Mouse (Mus musculus): Measurements from ENCODE around the gene Slc25a28. TPM values are rescaled to one million over a fixed set of nuclear protein-coding genes. Genes with fewer than 3 reads are reported as not detected.

The Slc25a28 gene
- polyA plus RNA-seq, 1 experiment = 101 TPM

- no peak overlapping the region for H3K27ac ChIP-seq (ENCODE audit: control insufficient read depth, insufficient read depth, low read depth, low read length)
- H3K36me3 ChIP-seq (ENCODE audit: control insufficient read depth, insufficient read depth, low read length) = no peaks in the 10 kb centered on the region
- no peak overlapping the region for H3K4me3 ChIP-seq (ENCODE audit: control insufficient read depth, low read depth, low read length)
- peaks cover 6% of the 10 kb centered on the region for H3K4me1 ChIP-seq (ENCODE audit: control insufficient read depth, insufficient read depth, low read length)
- H3K27me3 ChIP-seq (ENCODE audit: control insufficient read depth, insufficient read depth, low read length) = no peaks in the 10 kb centered on the region
- TF ChIP-seq CTCF (IDR thresholded peaks at IDR 0.05; ENCODE audit: control insufficient read depth, insufficient read depth, insufficient replicate concordance, low read depth, low read length) = no peak
- no peak for TF ChIP-seq POLR2A (IDR thresholded peaks at IDR 0.05; ENCODE audit: control insufficient read depth, low read depth, low read length)
These were observed 34.6 kb upstream of the Slc25a28 start for GRCm38 (mm10) chr19:43709317-43709716.

GRCm38 (mm10) chr19:43708206-43708605, 33.5 kb upstream of the Slc25a28 start:
- H3K27ac ChIP-seq (ENCODE audit: control insufficient read depth, insufficient read depth, low read depth, low read length) = no peak overlapping the region
- H3K4me3 ChIP-seq (ENCODE audit: control insufficient read depth, low read depth, low read length) = no peak overlapping the region
- TF ChIP-seq CTCF (IDR thresholded peaks at IDR 0.05; ENCODE audit: control insufficient read depth, insufficient read depth, insufficient replicate concordance, low read depth, low read length) (no peak), POLR2A (IDR thresholded peaks at IDR 0.05; ENCODE audit: control insufficient read depth, low read depth, low read length) (no peak)
- H3K27me3 ChIP-seq (ENCODE audit: control insufficient read depth, insufficient read depth, low read length) = no peaks in the 10 kb centered on the region
- H3K4me1 ChIP-seq (ENCODE audit: control insufficient read depth, insufficient read depth, low read length) = peaks cover 6% of the 10 kb centered on the region
- H3K36me3 ChIP-seq (ENCODE audit: control insufficient read depth, insufficient read depth, low read length) = no peaks in the 10 kb centered on the region

GRCm38 (mm10) chr19:43704787-43705497, 30.3 kb upstream of the Slc25a28 start:
- no peak for TF ChIP-seq CTCF (IDR thresholded peaks at IDR 0.05; ENCODE audit: control insufficient read depth, insufficient read depth, insufficient replicate concordance, low read depth, low read length)
- no peak for TF ChIP-seq POLR2A (IDR thresholded peaks at IDR 0.05; ENCODE audit: control insufficient read depth, low read depth, low read length)
- H3K36me3 ChIP-seq (ENCODE audit: control insufficient read depth, insufficient read depth, low read length) = no peaks in the 10 kb centered on the region
- H3K27me3 ChIP-seq (ENCODE audit: control insufficient read depth, insufficient read depth, low read length) = no peaks in the 10 kb centered on the region
- H3K4me3 ChIP-seq (ENCODE audit: control insufficient read depth, low read depth, low read length) = no peak overlapping the region
- no peak overlapping the region for H3K27ac ChIP-seq (ENCODE audit: control insufficient read depth, insufficient read depth, low read depth, low read length)
- peaks cover 4% of the 10 kb centered on the region; the same call in 1 of the 2 replicates for H3K4me1 ChIP-seq (ENCODE audit: control insufficient read depth, insufficient read depth, low read length)

GRCm38 (mm10) chr19:43704211-43704610, 29.5 kb upstream of the Slc25a28 start:
- Histone ChIP-seq H3K36me3 (ENCODE audit: control insufficient read depth, insufficient read depth, low read length) (no peaks in the 10 kb centered on the region), H3K27me3 (ENCODE audit: control insufficient read depth, insufficient read depth, low read length) (no peaks in the 10 kb centered on the region), H3K4me3 (ENCODE audit: control insufficient read depth, low read depth, low read length) (no peak overlapping the region), H3K4me1 (ENCODE audit: control insufficient read depth, insufficient read depth, low read length) (peaks cover under 1% of the 10 kb centered on the region; the same call in 1 of the 2 replicates), H3K27ac (ENCODE audit: control insufficient read depth, insufficient read depth, low read depth, low read length) (no peak overlapping the region)
- TF ChIP-seq CTCF (IDR thresholded peaks at IDR 0.05; ENCODE audit: control insufficient read depth, insufficient read depth, insufficient replicate concordance, low read depth, low read length) (no peak), POLR2A (IDR thresholded peaks at IDR 0.05; ENCODE audit: control insufficient read depth, low read depth, low read length) (no peak)

- H3K4me1 ChIP-seq (ENCODE audit: control insufficient read depth, insufficient read depth, low read length) = no peaks in the 10 kb centered on the region
- no peaks in the 10 kb centered on the region for H3K27me3 ChIP-seq (ENCODE audit: control insufficient read depth, insufficient read depth, low read length)
- H3K27ac ChIP-seq (ENCODE audit: control insufficient read depth, insufficient read depth, low read depth, low read length) = no peak overlapping the region
- H3K36me3 ChIP-seq (ENCODE audit: control insufficient read depth, insufficient read depth, low read length) = no peaks in the 10 kb centered on the region
- H3K4me3 ChIP-seq (ENCODE audit: control insufficient read depth, low read depth, low read length) = no peak overlapping the region
- no peak for TF ChIP-seq POLR2A (IDR thresholded peaks at IDR 0.05; ENCODE audit: control insufficient read depth, low read depth, low read length)
- no peak for TF ChIP-seq CTCF (IDR thresholded peaks at IDR 0.05; ENCODE audit: control insufficient read depth, insufficient read depth, insufficient replicate concordance, low read depth, low read length)
These were observed 25.1 kb upstream of the Slc25a28 start for GRCm38 (mm10) chr19:43699763-43700155.

- TF ChIP-seq CTCF (IDR thresholded peaks at IDR 0.05; ENCODE audit: control insufficient read depth, insufficient read depth, insufficient replicate concordance, low read depth, low read length) (no peak), POLR2A (IDR thresholded peaks at IDR 0.05; ENCODE audit: control insufficient read depth, low read depth, low read length) (no peak)
- no peaks in the 10 kb centered on the region for H3K27me3 ChIP-seq (ENCODE audit: control insufficient read depth, insufficient read depth, low read length)
These were observed 24.5 kb upstream of the Slc25a28 start for GRCm38 (mm10) chr19:43699021-43699762.

GRCm38 (mm10) chr19:43697666-43698370, 23.1 kb upstream of the Slc25a28 start:
- TF ChIP-seq CTCF (IDR thresholded peaks at IDR 0.05; ENCODE audit: control insufficient read depth, insufficient read depth, insufficient replicate concordance, low read depth, low read length) (no peak), POLR2A (IDR thresholded peaks at IDR 0.05; ENCODE audit: control insufficient read depth, low read depth, low read length) (no peak)
- Histone ChIP-seq H3K36me3 (ENCODE audit: control insufficient read depth, insufficient read depth, low read length) (no peaks in the 10 kb centered on the region), H3K4me3 (ENCODE audit: control insufficient read depth, low read depth, low read length) (no peak overlapping the region), H3K4me1 (ENCODE audit: control insufficient read depth, insufficient read depth, low read length) (no peaks in the 10 kb centered on the region), H3K27ac (ENCODE audit: control insufficient read depth, insufficient read depth, low read depth, low read length) (no peak overlapping the region), H3K27me3 (ENCODE audit: control insufficient read depth, insufficient read depth, low read length) (no peaks in the 10 kb centered on the region)

More at GRCm38 (mm10) chr19:43699021-43699762, 24.5 kb upstream of the Slc25a28 start:
- Histone ChIP-seq H3K36me3 (ENCODE audit: control insufficient read depth, insufficient read depth, low read length) (no peaks in the 10 kb centered on the region), H3K4me3 (ENCODE audit: control insufficient read depth, low read depth, low read length) (no peak overlapping the region), H3K4me1 (ENCODE audit: control insufficient read depth, insufficient read depth, low read length) (no peaks in the 10 kb centered on the region), H3K27ac (ENCODE audit: control insufficient read depth, insufficient read depth, low read depth, low read length) (no peak overlapping the region)

Data from testis, adult 2 months (tissue).